Mouse (Mus musculus): ENCODE measurements around the gene Rps15a. TPM values are rescaled to one million over a fixed set of nuclear protein-coding genes. Genes with fewer than 3 reads are reported as not detected.

The Rps15a gene
- total RNA-seq, 1 experiment from 2014 or later: 1,708 TPM

Other genes with a start within 250 kb of the Rps15a start
- 207 to 220 TPM (median 208 TPM) in 3 replicates for gene Arl6ip1, start 13.5 kb upstream of the Rps15a start, total RNA-seq (2017)
- 80.6 to 144 TPM (median 86.0 TPM) in 3 replicates for gene Smg1, start 127.5 kb upstream of the Rps15a start, total RNA-seq (2017)

All from monocyte, adult 5-6 weeks (primary cell).